Mouse (Mus musculus) brain, embryonic 14.5 days (tissue): ENCODE data around the gene Antxr1. TPM values are rescaled to one million over a fixed set of nuclear protein-coding genes. Genes with fewer than 3 reads are reported as not detected.

ENCODE experiments used
- DNase-seq: peaks from one replicate; pipeline ENCODE4 v3.0.0-alpha.2; 2011; ENCODE audit warnings: low read depth
- CTCF ChIP-seq: fragments of 200-500 bp; IDR thresholded peaks from 2 replicates; pipeline ENCODE4 v1.5.1; 2012; ENCODE audit warnings: inconsistent platforms, mild to moderate bottlenecking, moderate library complexity, borderline replicate concordance; ENCODE audit not compliant: insufficient read depth, insufficient read length; ENCODE audit errors: extremely low read depth
- POLR2A ChIP-seq: fragments of 200-500 bp; IDR thresholded peaks from 2 replicates; pipeline ENCODE4 v1.6.1; 2012; ENCODE audit warnings: mild to moderate bottlenecking, inconsistent platforms, borderline replicate concordance; ENCODE audit not compliant: poor library complexity, insufficient read depth, insufficient read length, severe bottlenecking; ENCODE audit errors: extremely low read depth
- polyA plus RNA-seq: library from polyadenylated mRNA; depleted of rRNA; stranded (reverse); fragments of >200 nt; gene quantifications from 2 replicates; pipeline ENCODE4 v1.2.3, GENCODE M21; 2012

Antxr1 gene
- polyA plus RNA-seq, 1 experiment: 10.0 TPM

GRCm38 (mm10) chr6:87189755-87190154 is 145.9 kb downstream of the Antxr1 start:
- no peak for TF ChIP-seq POLR2A

GRCm38 (mm10) chr6:87186988-87187387 is 148.6 kb downstream of the Antxr1 start:
- peak; percentile 57 for DNase-seq
- no peak for TF ChIP-seq CTCF
- TF ChIP-seq POLR2A: no peak

More at GRCm38 (mm10) chr6:87189755-87190154, 145.9 kb downstream of the Antxr1 start:
- DNase-seq: no peak

GRCm38 (mm10) chr6:87184418-87184817 is 151.2 kb downstream of the Antxr1 start:
- TF ChIP-seq POLR2A (no peak), CTCF (no peak)

GRCm38 (mm10) chr6:87183981-87184380 is 151.6 kb downstream of the Antxr1 start:
- DNase-seq: no peak
- TF ChIP-seq POLR2A (no peak), CTCF (no peak)

More at GRCm38 (mm10) chr6:87184418-87184817, 151.2 kb downstream of the Antxr1 start:
- no peak for DNase-seq

- peak; percentile 53 for DNase-seq
These were observed 152.5 kb downstream of the Antxr1 start for GRCm38 (mm10) chr6:87183159-87183558.

GRCm38 (mm10) chr6:87182736-87183135 is 152.9 kb downstream of the Antxr1 start:
- TF ChIP-seq POLR2A (no peak), CTCF (no peak)

More at GRCm38 (mm10) chr6:87183159-87183558, 152.5 kb downstream of the Antxr1 start:
- TF ChIP-seq POLR2A (no peak), CTCF (no peak)

GRCm38 (mm10) chr6:87171461-87171860 is 164.2 kb downstream of the Antxr1 start:
- DNase-seq: no peak
- TF ChIP-seq POLR2A: no peak
- TF ChIP-seq CTCF: no peak

More at GRCm38 (mm10) chr6:87182736-87183135, 152.9 kb downstream of the Antxr1 start:
- no peak for DNase-seq

GRCm38 (mm10) chr6:87170875-87171274 is 164.7 kb downstream of the Antxr1 start:
- DNase-seq: no peak
- TF ChIP-seq POLR2A (no peak), CTCF (no peak)

- DNase-seq: no peak
- TF ChIP-seq CTCF: no peak
- no peak for TF ChIP-seq POLR2A
These were observed 165.3 kb downstream of the Antxr1 start for GRCm38 (mm10) chr6:87170277-87170676.

GRCm38 (mm10) chr6:87168021-87168420 is 167.6 kb downstream of the Antxr1 start:
- TF ChIP-seq POLR2A (no peak), CTCF (no peak)
- no peak for DNase-seq

GRCm38 (mm10) chr6:87166673-87167305 is 168.8 kb downstream of the Antxr1 start:
- no peak for TF ChIP-seq POLR2A
- TF ChIP-seq CTCF: no peak
- no peak for DNase-seq
